Mouse (Mus musculus): Measurements from ENCODE around the gene 4930402F06Rik. TPM values are rescaled to one million over a fixed set of nuclear protein-coding genes. Genes with fewer than 3 reads are reported as not detected.

Gene 4930402F06Rik
- not detected in 2 replicates for polyA plus RNA-seq (2015; fragmentation: Nextera tagmentation; extraction: Ambion mirVana)

GRCm38 (mm10) chr2:35397096-35397495 lies at the start of gene 4930402F06Rik:
TSS of gene 4930402F06Rik (minus strand) at chr2:35397175.

GRCm38 (mm10) chr2:35367629-35368028 lies 29.3 kb downstream of the 4930402F06Rik start, which contains the start of gene 4930568D16Rik:
TSS of gene 4930568D16Rik (minus strand) at chr2:35367729.

GRCm38 (mm10) chr2:35336388-35337280 lies 60.3 kb downstream of the 4930402F06Rik start, which contains the start of gene Stom:
TSS of gene Stom (minus strand) at chr2:35336976.

Other genes with a start within 250 kb of the 4930402F06Rik start
- gene Rab14, start 196.1 kb downstream of the 4930402F06Rik start, polyA plus RNA-seq (2015; fragmentation: Nextera tagmentation; extraction: Ambion mirVana): 186 and 220 TPM in 2 replicates
- gene Gsn, start 140.8 kb downstream of the 4930402F06Rik start, polyA plus RNA-seq (2015; fragmentation: Nextera tagmentation; extraction: Ambion mirVana): 126 and 163 TPM in 2 replicates
- 158 and 179 TPM in 2 replicates for gene Stom, start 60.2 kb downstream of the 4930402F06Rik start, polyA plus RNA-seq (2015; fragmentation: Nextera tagmentation; extraction: Ambion mirVana)
- not detected in 2 replicates for gene 4930568D16Rik, start 29.4 kb downstream of the 4930402F06Rik start, polyA plus RNA-seq (2015; fragmentation: Nextera tagmentation; extraction: Ambion mirVana)
- 11.7 and 13.8 TPM in 2 replicates for gene Ggta1, start 66.1 kb upstream of the 4930402F06Rik start, polyA plus RNA-seq (2015; fragmentation: Nextera tagmentation; extraction: Ambion mirVana)
- gene Dab2ip, start 161.1 kb upstream of the 4930402F06Rik start, polyA plus RNA-seq (2015; fragmentation: Nextera tagmentation; extraction: Ambion mirVana): 19.1 and 25.1 TPM in 2 replicates